Mouse (Mus musculus) heart, adult 2 months (tissue): ENCODE data around the gene Cpne8. TPM values are rescaled to one million over a fixed set of nuclear protein-coding genes. Genes with fewer than 3 reads are reported as not detected.
"Not testable (repeated sequence)": the region's sequence is repeated elsewhere in the genome, so short reads cannot be mapped to it uniquely, and the experiment has no call there.

Experiments
- DNase-seq, 2 experiments: peaks; one replicate each; pipeline ENCODE4 v3.0.0; 2021
- H3K27ac ChIP-seq: fragments of 200-600 bp; 2 replicates; pipeline ENCODE4 v1.8.1; 2022
- H3K27me3 ChIP-seq: fragments of 200-500 bp; 2 replicates; pipeline ENCODE4 v1.6.1; 2012; ENCODE audit warnings: mild to moderate bottlenecking, low read length, inconsistent platforms, mixed read lengths; ENCODE audit not compliant: control insufficient read depth, insufficient read depth
- H3K36me3 ChIP-seq: fragments of 200-500 bp; 2 replicates; pipeline ENCODE4 v1.6.1; 2012; ENCODE audit warnings: low read length, inconsistent platforms; ENCODE audit not compliant: control insufficient read depth, insufficient read depth
- H3K4me1 ChIP-seq: fragments of 200-500 bp; 2 replicates; pipeline ENCODE4 v1.6.1; 2011; ENCODE audit warnings: low read length; ENCODE audit not compliant: control insufficient read depth, insufficient read depth
- H3K4me3 ChIP-seq: fragments of 200-600 bp; 2 replicates; pipeline ENCODE4 v1.8.1; 2022
- H3K79me2 ChIP-seq: fragments of 200-500 bp; replicated peaks from 2 replicates; pipeline ENCODE4 v1.6.1; 2012; ENCODE audit warnings: mild to moderate bottlenecking, inconsistent platforms, low read length, moderate library complexity, mixed read lengths; ENCODE audit not compliant: control insufficient read depth, insufficient read depth
- H3K9ac ChIP-seq: fragments of 200-500 bp; 2 replicates; pipeline ENCODE4 v1.6.1; 2012; ENCODE audit warnings: low read depth, mild to moderate bottlenecking, control low read depth, inconsistent platforms, low read length, mixed read lengths
- CTCF ChIP-seq: fragments of 200-600 bp; IDR thresholded peaks from 2 replicates; pipeline ENCODE4 v1.8.1; 2022; ENCODE audit warnings: antibody characterized with exemption, mild to moderate bottlenecking, moderate library complexity
- EP300 ChIP-seq: fragments of 200-500 bp; IDR thresholded peaks from 2 replicates; pipeline ENCODE4 v1.6.1; 2011; ENCODE audit warnings: low read depth, low read length, control low read depth; ENCODE audit not compliant: insufficient read depth
- POLR2A ChIP-seq: fragments of 200-500 bp; IDR thresholded peaks from 2 replicates; pipeline ENCODE4 v1.6.1; 2011; ENCODE audit warnings: mild to moderate bottlenecking, low read depth, low read length, control low read depth; ENCODE audit not compliant: insufficient read depth
- WGBS: fragments of 180-500 bp; shearing (Covaris S2); methylation state at CpG from one replicate; pipeline ENCODE4 v1.1.7; 2018; 5-methylcytosine and 5-hydroxymethylcytosine counted together
- intact Hi-C: fragments of 180-260 bp; cut with DNase I; formaldehyde crosslinking; loops from one replicate; pipeline ENCODE4 v1.15.1; 2025
- polyA plus RNA-seq: library from polyadenylated mRNA; depleted of rRNA; stranded (reverse); fragments of >200 nt; gene quantifications from 2 replicates; pipeline ENCODE4 v1.2.3, GENCODE M21; 2012
- total RNA-seq, 2 experiments: library from RNA; stranded (reverse); gene quantifications; 2 replicates each; pipeline ENCODE4 v1.2.3; 2021

The Cpne8 gene
- total and polyA plus RNA-seq, 3 experiments: 6.9 to 8.8 (median 8.7) TPM

- Histone ChIP-seq H3K27ac (no peak overlapping the region), H3K27me3 (no peaks in the 10 kb centered on the region), H3K4me3 (no peak overlapping the region), H3K9ac (no peak overlapping the region), H3K79me2 (no peaks in the 10 kb centered on the region), H3K36me3 (no peaks in the 10 kb centered on the region), H3K4me1 (no peaks in the 10 kb centered on the region)
- intact Hi-C loops: no loop called here
- DNase-seq: no peak
- TF ChIP-seq POLR2A (no peak), CTCF (no peak), EP300 (no peak)
- 88% methylated on average over 5 of the region's 5 CpGs for WGBS
Observed at GRCm38 (mm10) chr15:90624201-90624600, 55.0 kb downstream of the Cpne8 start.

GRCm38 (mm10) chr15:90622005-90622404 lies 57.2 kb downstream of the Cpne8 start:
- DNase-seq: no peak
- H3K79me2 ChIP-seq: no peaks in the 10 kb centered on the region
- H3K4me3 ChIP-seq: no peak overlapping the region
- H3K36me3 ChIP-seq: no peaks in the 10 kb centered on the region
- no peak overlapping the region for H3K27ac ChIP-seq
- intact Hi-C loops: no loop called here
- 91% methylated on average over 3 of the region's 3 CpGs for WGBS
- no peak overlapping the region for H3K9ac ChIP-seq
- no peaks in the 10 kb centered on the region for H3K4me1 ChIP-seq
- TF ChIP-seq POLR2A (no peak), CTCF (no peak), EP300 (no peak)
- H3K27me3 ChIP-seq: no peaks in the 10 kb centered on the region

GRCm38 (mm10) chr15:90619736-90620135 lies 59.5 kb downstream of the Cpne8 start:
- intact Hi-C loops: no loop called here
- no peaks in the 10 kb centered on the region for H3K36me3 ChIP-seq
- no peak for DNase-seq
- no peak overlapping the region for H3K9ac ChIP-seq
- 58% methylated on average over 4 of the region's 4 CpGs for WGBS
- no peaks in the 10 kb centered on the region for H3K4me1 ChIP-seq
- H3K79me2 ChIP-seq: no peaks in the 10 kb centered on the region
- no peaks in the 10 kb centered on the region for H3K27me3 ChIP-seq
- TF ChIP-seq EP300 (no peak), POLR2A (no peak), CTCF (no peak)
- H3K27ac ChIP-seq: no peak overlapping the region
- H3K4me3 ChIP-seq: no peak overlapping the region

GRCm38 (mm10) chr15:90616116-90616798 lies 63.0 kb downstream of the Cpne8 start:
- no peak for DNase-seq
- WGBS: 41% methylated on average over 8 of the region's 8 CpGs
- no peaks in the 10 kb centered on the region for H3K36me3 ChIP-seq
- no peaks in the 10 kb centered on the region for H3K27me3 ChIP-seq
- H3K27ac ChIP-seq: no peak overlapping the region
- intact Hi-C loops: no loop called here
- no peaks in the 10 kb centered on the region for H3K79me2 ChIP-seq
- TF ChIP-seq POLR2A (no peak), EP300 (no peak), CTCF (no peak)
- no peak overlapping the region for H3K4me3 ChIP-seq
- H3K4me1 ChIP-seq: no peaks in the 10 kb centered on the region
- H3K9ac ChIP-seq: no peak overlapping the region

GRCm38 (mm10) chr15:90610767-90611166 lies 68.5 kb downstream of the Cpne8 start:
- WGBS: 93% methylated on average over 4 of the region's 4 CpGs
- H3K79me2 ChIP-seq, H3K4me3 ChIP-seq, H3K9ac ChIP-seq, H3K4me1 ChIP-seq, H3K36me3 ChIP-seq, H3K27me3 ChIP-seq, H3K27ac ChIP-seq, DNase-seq: not testable (repeated sequence)
- intact Hi-C loops: loop anchor here (5.0 kb wide), 1 partner anchor 67 kb away; the partner anchor contains the start of gene Cpne8

- Histone ChIP-seq H3K9ac (no peak overlapping the region), H3K79me2 (no peaks in the 10 kb centered on the region), H3K4me1 (no peaks in the 10 kb centered on the region; the same call in 1 of the 2 replicates), H3K27ac (no peak overlapping the region), H3K27me3 (no peaks in the 10 kb centered on the region), H3K4me3 (no peak overlapping the region), H3K36me3 (no peaks in the 10 kb centered on the region; the same call in 1 of the 2 replicates)
- 35% methylated on average over 4 of the region's 4 CpGs for WGBS
- no peak for TF ChIP-seq POLR2A
- TF ChIP-seq EP300: no peak
- no peak for TF ChIP-seq CTCF
- intact Hi-C loops: loop anchor here (5.0 kb wide), 1 partner anchor 67 kb away; the partner anchor contains the start of gene Cpne8
- DNase-seq: no peak
Observed at GRCm38 (mm10) chr15:90609836-90610415, 69.3 kb downstream of the Cpne8 start.
